Mouse (Mus musculus) neutrophil, adult 5-6 weeks (primary cell): ENCODE results near the gene Zfp598. TPM values are rescaled to one million over a fixed set of nuclear protein-coding genes. Genes with fewer than 3 reads are reported as not detected.

Experiments used
- total RNA-seq: library from RNA; stranded (forward); fragments of 200-1000 nt; gene quantifications from 2 replicates; pipeline ENCODE4 v1.2.3, GENCODE M21; 2017

The Zfp598 gene
- total RNA-seq, 1 experiment from 2014 or later: 17.6 TPM

Other genes with a start within 250 kb of the Zfp598 start
- gene Eci1, start 243.0 kb upstream of the Zfp598 start, total RNA-seq: 17.2 and 23.1 TPM in 2 replicates
- gene Dnase1l2, start 226.6 kb upstream of the Zfp598 start, total RNA-seq: 5.6 and 9.1 TPM in 2 replicates
- 61.6 and 65.3 TPM in 2 replicates for gene E4f1, start 199.4 kb upstream of the Zfp598 start, total RNA-seq
- gene Pgp, start 199.3 kb upstream of the Zfp598 start, total RNA-seq: 8.7 and 8.8 TPM in 2 replicates
- gene Bricd5, start 195.8 kb upstream of the Zfp598 start, total RNA-seq: not detected in 2 replicates
- 12.2 and 17.8 TPM in 2 replicates for gene Mlst8, start 190.6 kb upstream of the Zfp598 start, total RNA-seq
- gene Caskin1, start 181.1 kb upstream of the Zfp598 start, total RNA-seq: not detected in 2 replicates
- 107 and 118 TPM in 2 replicates for gene Traf7, start 141.7 kb upstream of the Zfp598 start, total RNA-seq
- gene Rab26, start 135.5 kb upstream of the Zfp598 start, total RNA-seq: 2.0 TPM in 1 of 2 replicates, not detected in the other
- gene Pkd1, start 119.9 kb upstream of the Zfp598 start, total RNA-seq: 23.3 and 27.6 TPM in 2 replicates
- gene Tsc2, start 37.1 kb upstream of the Zfp598 start, total RNA-seq: 48.2 and 53.8 TPM in 2 replicates
- gene Nthl1, start 37.0 kb upstream of the Zfp598 start, total RNA-seq: 2.4 and 4.5 TPM in 2 replicates
- gene Slc9a3r2, start 19.4 kb upstream of the Zfp598 start, total RNA-seq: 0.37 and 0.58 TPM in 2 replicates
- not detected in 2 replicates for gene Npw, start 11.2 kb upstream of the Zfp598 start, total RNA-seq
- gene Syngr3, start 20.3 kb downstream of the Zfp598 start, total RNA-seq: 0.25 TPM in 1 of 2 replicates, not detected in the other
- 17.1 and 23.3 TPM in 2 replicates for gene Gfer, start 26.5 kb downstream of the Zfp598 start, total RNA-seq
- gene Noxo1, start 26.5 kb downstream of the Zfp598 start, total RNA-seq: 0.86 and 1.6 TPM in 2 replicates
- gene Tbl3, start 38.0 kb downstream of the Zfp598 start, total RNA-seq: 10.1 and 10.4 TPM in 2 replicates
- gene Rnf151, start 48.4 kb downstream of the Zfp598 start, total RNA-seq: 0.86 TPM in 1 of 2 replicates, not detected in the other
- 574 and 580 TPM in 2 replicates for gene Rps2, start 48.4 kb downstream of the Zfp598 start, total RNA-seq
- gene Ndufb10, start 54.8 kb downstream of the Zfp598 start, total RNA-seq: 107 and 119 TPM in 2 replicates
- gene Rpl3l, start 58.1 kb downstream of the Zfp598 start, total RNA-seq: 1.5 and 4.0 TPM in 2 replicates
- 818 and 923 TPM in 2 replicates for gene Msrb1, start 67.0 kb downstream of the Zfp598 start, total RNA-seq
- 0.58 TPM in 1 of 2 replicates, not detected in the other for gene Hs3st6, start 83.3 kb downstream of the Zfp598 start, total RNA-seq
- gene Meiob, start 134.6 kb downstream of the Zfp598 start, total RNA-seq: not detected in 2 replicates
- gene Hagh, start 170.5 kb downstream of the Zfp598 start, total RNA-seq: 17.9 and 28.0 TPM in 2 replicates
- gene Fahd1, start 180.7 kb downstream of the Zfp598 start, total RNA-seq: 2.9 and 4.0 TPM in 2 replicates
- gene Igfals, start 196.3 kb downstream of the Zfp598 start, total RNA-seq: not detected in 2 replicates
- gene Nubp2, start 216.7 kb downstream of the Zfp598 start, total RNA-seq: 26.3 and 32.4 TPM in 2 replicates
- gene Spsb3, start 217.0 kb downstream of the Zfp598 start, total RNA-seq: 19.7 and 24.6 TPM in 2 replicates
- gene Eme2, start 225.4 kb downstream of the Zfp598 start, total RNA-seq: 26.3 and 30.2 TPM in 2 replicates
- 9.4 and 15.3 TPM in 2 replicates for gene Mrps34, start 225.4 kb downstream of the Zfp598 start, total RNA-seq
- 26.1 and 34.3 TPM in 2 replicates for gene Nme3, start 226.8 kb downstream of the Zfp598 start, total RNA-seq